ENCODE assay signal across 19 mouse cellular contexts in the genomic region with DNA sequence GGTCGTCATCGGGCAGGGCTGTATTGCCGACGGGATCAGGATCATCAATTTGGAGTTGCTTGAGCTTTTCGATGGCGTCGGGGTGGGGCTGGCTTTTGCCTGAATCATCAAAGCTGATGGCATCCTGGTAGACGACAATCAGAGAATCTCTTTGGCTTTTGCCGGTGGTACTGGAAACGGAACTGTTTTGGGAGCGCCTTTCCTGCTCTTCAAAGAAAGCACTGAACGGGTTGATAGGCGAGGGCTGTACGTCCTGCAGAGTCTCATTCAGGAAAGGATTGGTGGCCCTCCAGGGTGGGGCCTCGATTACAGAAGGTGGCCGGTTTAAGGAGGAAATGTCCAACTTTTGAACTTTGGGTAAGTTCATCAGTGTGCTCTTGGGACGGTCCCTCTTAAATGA. TPM values are rescaled to one million over a fixed set of nuclear protein-coding genes. Genes with fewer than 3 reads are reported as not detected.
A peak's percentile ranks its signal among the peaks of the same experiment; 100 is the strongest.
DNase-seq lines count a peak whose midpoint lies in the region; TF ChIP-seq lines count a peak whose summit lies in the region.
"Had no signal": no experiment of that assay in that cellular context is flagged by ENCODE, and none has a peak within 500 bp of the region (broad histone marks: within the 10 kb centered on the region; RNA-seq: fewer than 3 reads in every experiment).

No protein-coding gene starts in this region.

- H3K4me1 ChIP-seq in E14TG2a.4 (replicated peaks; ENCODE audit: low read depth, low read length): peaks cover 57% of the 10 kb centered on the region
- H3K4me1 ChIP-seq: embryonic facial prominence, embryonic 13.5 days; embryonic facial prominence, embryonic 15.5 days had no signal

- H3K36me3 ChIP-seq in E14TG2a.4 (ENCODE audit: insufficient read depth, low read length): peaks cover 75% of the 10 kb centered on the region

- peak overlapping the region; percentile 68 for H3K4me3 ChIP-seq in E14TG2a.4 (replicated peaks; ENCODE audit: low read length)
- H3K4me3 ChIP-seq: embryonic facial prominence, embryonic 13.5 days; embryonic facial prominence, embryonic 15.5 days; erythroblast, embryonic 14.5 days; forebrain, embryonic 10.5 days; forebrain, embryonic 12.5 days had no signal

- H3K9me3 ChIP-seq in E14TG2a.4 (ENCODE audit: low read length): peaks cover 43% of the 10 kb centered on the region
- H3K9me3 ChIP-seq: embryonic facial prominence, embryonic 15.5 days; forebrain, embryonic 12.5 days had no signal

- H3K27me3 ChIP-seq in E14TG2a.4 (ENCODE audit: insufficient read depth, low read length): peaks cover 2% of the 10 kb centered on the region; the same call in 1 of the 2 replicates
- H3K27me3 ChIP-seq: embryonic facial prominence, embryonic 13.5 days; embryonic facial prominence, embryonic 15.5 days; forebrain, embryonic 12.5 days had no signal

- TF ChIP-seq CTCF in E14TG2a.4 (conservative IDR thresholded peaks at IDR 0.05; ENCODE audit: low read length): no peak

- peak; percentile 53 for DNase-seq in ES-CJ7 (ENCODE audit: low read depth, low spot score)
- DNase-seq in ZHBTc4 (ENCODE audit: low read depth, low spot score): peak; percentile 78
- no peak for DNase-seq in right cerebral cortex, postnatal 14 days
- DNase-seq in adrenal gland, postnatal 25 days: no peak
- DNase-seq: adrenal gland, adult 8-10 months; adrenal gland, postnatal 14 days; cerebellum, adult 11 months; cerebellum, adult 18-20 months; cerebellum, adult 8-10 months; cerebellum, adult 9-11 months; cerebellum, postnatal 14 days; cerebellum, postnatal 36 days; embryo, embryonic 11 days had no signal

RNA-seq across cellular contexts. Expression of a gene that starts 58.1 kb away (rescaled TPM):
- total RNA-seq in adrenal gland, postnatal 25 days (2021): 39.9 and 50.1 TPM in 2 replicates

Comparison
In these comparisons a context has a peak if more than half of its experiments do, and no peak if none do; other contexts are left out.
1. DNase-seq: peak in ES-CJ7 (single experiment) and ZHBTc4 (single experiment); none in right cerebral cortex, postnatal 14 days (single experiment) and adrenal gland, postnatal 25 days (single experiment).